Mouse (Mus musculus): ENCODE data around the gene Zfp286. TPM values are rescaled to one million over a fixed set of nuclear protein-coding genes. Genes with fewer than 3 reads are reported as not detected.

Gene Zfp286
- total RNA-seq, 1 experiment from 2014 or later: not detected

DNA sequence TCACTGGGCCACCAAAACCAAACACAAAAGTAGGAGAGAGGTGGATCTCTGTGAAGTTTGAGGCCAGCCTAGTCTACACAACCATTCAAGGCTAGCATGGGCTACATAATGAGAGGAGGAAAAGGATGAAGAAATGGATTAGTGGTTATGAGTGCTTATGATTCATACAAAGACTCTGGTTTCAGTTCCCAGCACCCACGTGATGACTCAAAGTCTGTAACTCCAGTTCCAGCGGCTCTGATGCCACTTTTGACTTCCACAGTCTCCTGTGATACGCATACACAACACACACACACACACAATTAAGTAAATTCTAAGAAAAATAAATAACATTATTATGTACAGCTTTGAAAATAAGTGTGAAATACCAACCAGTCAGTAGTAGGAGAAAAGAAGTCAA is 56.6 kb downstream of the Zfp286 start:
- ATAC-seq (replicated peaks; ENCODE audit: insufficient number of reproducible peaks, low FRiP score, low TSS enrichment, poor library complexity, severe bottlenecking): no peak

GRCm38 (mm10) chr11:62732022-62732387 is 57.3 kb downstream of the Zfp286 start:
- no peak for ATAC-seq (replicated peaks; ENCODE audit: insufficient number of reproducible peaks, low FRiP score, low TSS enrichment, poor library complexity, severe bottlenecking)

DNA sequence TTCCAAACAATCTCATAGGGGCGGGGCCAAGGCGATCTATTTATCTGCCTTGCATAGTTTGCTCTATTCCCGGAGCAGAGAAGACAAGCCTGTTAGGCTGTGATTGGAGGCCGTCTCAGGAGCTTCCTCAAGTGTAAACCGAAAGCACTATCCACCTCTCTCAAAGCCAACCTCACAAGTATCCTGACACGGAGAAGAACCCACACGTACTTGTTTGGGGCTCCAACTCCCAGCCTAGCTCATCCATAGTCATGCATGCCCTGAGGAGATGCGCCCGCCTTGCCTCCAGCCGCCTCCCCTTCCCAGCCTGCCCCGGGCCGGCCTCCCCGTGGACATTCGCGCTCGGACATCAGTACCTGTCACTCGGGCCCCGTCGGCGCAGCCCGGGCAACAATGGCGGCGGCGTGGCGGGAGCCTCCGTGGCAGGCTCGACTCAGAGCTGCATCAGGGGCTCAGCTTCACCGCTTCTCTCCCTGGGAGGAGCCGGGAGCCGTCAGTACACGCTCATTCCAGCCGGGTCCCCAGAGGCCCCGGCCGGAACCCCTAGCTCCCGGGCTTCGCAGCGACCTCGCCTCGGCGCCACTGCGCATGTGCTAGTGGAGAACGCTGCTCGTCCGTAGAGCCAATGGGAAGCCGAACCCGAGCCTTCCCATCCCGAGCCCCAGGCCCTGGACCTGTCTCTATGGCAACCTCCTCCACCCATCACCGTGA is 57.8 kb downstream of the Zfp286 start, which contains the start of gene Zfp287:
Gene Zfp287 (minus strand): TSS at position 595 of the 711 bp plus-strand sequence.
- peak; percentile 86 for ATAC-seq (replicated peaks; ENCODE audit: insufficient number of reproducible peaks, low FRiP score, low TSS enrichment, poor library complexity, severe bottlenecking)

GRCm38 (mm10) chr11:62728276-62728675 is 61.0 kb downstream of the Zfp286 start:
- no peak for ATAC-seq (replicated peaks; ENCODE audit: insufficient number of reproducible peaks, low FRiP score, low TSS enrichment, poor library complexity, severe bottlenecking)

DNA sequence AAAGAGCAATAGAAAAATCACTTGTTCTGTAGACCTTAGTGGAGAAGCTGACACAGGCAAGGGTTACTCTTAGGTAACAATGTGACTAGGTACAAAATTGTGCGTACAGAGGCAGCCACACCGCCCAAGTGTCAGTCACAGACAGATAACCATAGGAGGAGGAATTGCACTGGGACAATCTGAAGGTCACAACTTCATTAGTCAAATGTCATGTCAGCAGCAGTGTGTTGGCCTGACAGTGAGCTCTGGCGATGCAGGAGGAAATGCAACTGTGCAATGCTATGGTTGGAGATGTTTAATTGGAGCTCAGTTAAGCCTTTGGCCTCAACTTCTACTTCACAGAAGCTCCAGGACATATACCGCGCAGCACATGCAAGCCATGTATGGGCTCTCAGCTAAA is 78.6 kb downstream of the Zfp286 start:
- ATAC-seq (replicated peaks; ENCODE audit: insufficient number of reproducible peaks, low FRiP score, low TSS enrichment, poor library complexity, severe bottlenecking): no peak

- ATAC-seq (replicated peaks; ENCODE audit: insufficient number of reproducible peaks, low FRiP score, low TSS enrichment, poor library complexity, severe bottlenecking): no peak
These were observed 81.0 kb downstream of the Zfp286 start for GRCm38 (mm10) chr11:62708252-62708651.

GRCm38 (mm10) chr11:62706141-62706540 is 83.1 kb downstream of the Zfp286 start:
- ATAC-seq (replicated peaks; ENCODE audit: insufficient number of reproducible peaks, low FRiP score, low TSS enrichment, poor library complexity, severe bottlenecking): no peak

Other genes starting within 250 kb of the Zfp286 start
- 1,289 to 1,782 TPM (median 1,376 TPM) in 3 replicates for gene Ubb, start 238.3 kb downstream of the Zfp286 start, total RNA-seq (2017)
- 33.3 to 61.4 TPM (median 38.2 TPM) in 3 replicates for gene Trpv2, start 215.0 kb downstream of the Zfp286 start, total RNA-seq (2017)
- 1.3 to 6.4 TPM (median 4.1 TPM) in 3 replicates for gene Lrrc75a, start 140.9 kb downstream of the Zfp286 start, total RNA-seq (2017)
- 11.6 to 45.4 TPM (median 31.4 TPM) in 3 replicates for gene Mmgt2, start 140.8 kb downstream of the Zfp286 start, total RNA-seq (2017)
- gene Zfp287, start 57.6 kb downstream of the Zfp286 start, total RNA-seq (2017): 4.4 to 15.7 TPM (median 5.0 TPM) in 3 replicates
- gene Gm10428, start 36.4 kb downstream of the Zfp286 start, total RNA-seq (2017): not detected in 3 replicates
- gene Trim16, start 30.8 kb upstream of the Zfp286 start, total RNA-seq (2017): 5.9 to 8.1 TPM (median 7.3 TPM) in 3 replicates
- 0.75 to 2.6 TPM (median 2.5 TPM) in 3 replicates for gene Fbxw10, start 57.6 kb upstream of the Zfp286 start, total RNA-seq (2017)
- gene Tvp23b, start 90.0 kb upstream of the Zfp286 start, total RNA-seq (2017): 23.5 to 32.7 TPM (median 30.7 TPM) in 3 replicates
- gene Cdrt4, start 161.7 kb upstream of the Zfp286 start, total RNA-seq (2017): 2.3 TPM in 1 of 3 replicates, not detected in the others

All from monocyte, adult 5-6 weeks (primary cell).